Mouse (Mus musculus) embryonic facial prominence, embryonic 15.5 days (tissue): ENCODE measurements around the gene Gm26920. TPM values are rescaled to one million over a fixed set of nuclear protein-coding genes. Genes with fewer than 3 reads are reported as not detected.
"Not testable (repeated sequence)": the region's sequence is repeated elsewhere in the genome, so short reads cannot be mapped to it uniquely, and the experiment has no call there.

Source experiments
- ATAC-seq: fragments of 200-750 bp; cut with Nextera tagmentation; 2 replicates; pipeline ENCODE4 v1.8.0; 2017; ENCODE audit warnings: low read depth, moderate TSS enrichment; ENCODE audit not compliant: insufficient number of reproducible peaks, low FRiP score, low TSS enrichment
- H3K27ac ChIP-seq: fragments of 300-500 bp; sonication (generic); replicated peaks from 2 replicates; pipeline ENCODE4 v1.5.1; 2015; ENCODE audit warnings: mild to moderate bottlenecking, inconsistent platforms
- H3K27me3 ChIP-seq: fragments of 300-500 bp; sonication (generic); 2 replicates; pipeline ENCODE4 v1.6.1; 2015; ENCODE audit warnings: inconsistent platforms
- H3K36me3 ChIP-seq: fragments of 300-500 bp; sonication (generic); 2 replicates; pipeline ENCODE4 v1.6.1; 2015; ENCODE audit warnings: mild to moderate bottlenecking, inconsistent platforms
- H3K4me1 ChIP-seq: fragments of 300-500 bp; sonication (generic); 2 replicates; pipeline ENCODE4 v1.6.1; 2015; ENCODE audit warnings: inconsistent platforms
- H3K4me2 ChIP-seq: fragments of 300-500 bp; sonication (generic); replicated peaks from 2 replicates; pipeline ENCODE4 v1.6.1; 2015; ENCODE audit warnings: mild to moderate bottlenecking, inconsistent platforms
- H3K4me3 ChIP-seq: fragments of 300-500 bp; sonication (generic); replicated peaks from 2 replicates; pipeline ENCODE4 v1.5.1; 2015; ENCODE audit warnings: mild to moderate bottlenecking, inconsistent platforms
- H3K9ac ChIP-seq: fragments of 300-500 bp; sonication (generic); 2 replicates; pipeline ENCODE4 v1.6.1; 2015; ENCODE audit warnings: inconsistent platforms
- H3K9me3 ChIP-seq: fragments of 300-500 bp; sonication (generic); replicated peaks from 2 replicates; pipeline ENCODE4 v1.6.1; 2016; ENCODE audit warnings: inconsistent platforms
- WGBS: fragments of 180-500 bp; shearing (Covaris S2); methylation state at CpG from one replicate; pipeline ENCODE4 v1.1.7; 2015; 5-methylcytosine and 5-hydroxymethylcytosine counted together
- polyA plus RNA-seq: library from polyadenylated mRNA; unstranded; fragments of >200 nt; fragmentation: Nextera tagmentation; extraction: Ambion mirVana; gene quantifications from 2 replicates; pipeline ENCODE4 v1.2.1, GENCODE M21; 2015

The Gm26920 gene
- 0.73 and 1.9 TPM in 2 replicates for polyA plus RNA-seq

DNA sequence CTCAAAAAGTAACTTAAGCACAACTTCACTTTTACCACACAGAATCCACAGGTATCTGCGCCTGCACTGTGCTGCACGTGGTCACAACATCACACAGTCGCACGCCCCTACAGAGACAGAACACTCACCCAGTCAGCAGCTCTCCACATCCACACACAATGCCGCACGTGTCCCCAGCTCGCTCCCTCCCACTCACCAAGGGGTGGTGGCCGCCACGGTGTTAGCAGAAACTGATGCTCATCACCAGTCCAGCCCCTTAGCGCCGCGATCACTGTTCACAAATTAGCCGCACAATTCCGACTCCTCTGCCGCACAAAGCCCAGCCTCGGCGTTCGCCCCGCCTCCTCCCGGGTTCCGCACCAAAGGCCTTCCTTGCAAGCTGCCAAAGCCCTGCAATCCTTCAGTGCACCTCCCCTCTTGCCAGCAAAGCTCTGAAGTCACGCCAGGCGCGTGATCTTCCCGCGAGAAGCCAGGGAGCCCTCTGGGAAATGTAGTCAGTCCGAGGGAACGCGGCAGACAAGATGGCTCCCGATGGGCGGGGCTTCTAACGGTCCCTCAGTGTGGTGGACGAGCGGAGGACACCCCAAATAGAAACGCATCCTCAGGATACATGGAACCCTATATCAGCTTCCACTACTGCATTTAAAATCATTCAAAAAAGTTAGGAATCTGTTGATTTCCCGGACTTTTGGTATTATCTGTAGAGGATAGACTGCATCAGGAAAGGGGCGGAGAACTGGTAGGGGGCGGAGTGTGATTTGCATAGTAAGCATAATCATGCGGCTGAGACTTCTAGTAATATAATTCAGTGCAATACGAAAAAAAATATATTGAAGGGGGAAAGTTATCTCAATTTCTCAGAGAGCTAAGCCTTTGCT is at the start of gene Gm26920, which contains the start of gene Zfp566:
TSS of gene Gm26920 (minus strand) at position 319 of the 878 bp plus-strand sequence.
TSS of gene Zfp566 (minus strand) at position 436 of the 878 bp plus-strand sequence.
- peak within 1 kb of the TSS; percentile 61 for H3K4me3 ChIP-seq
- peaks cover 30% of the 10 kb centered on the region for H3K4me1 ChIP-seq
- no peaks in the 10 kb centered on the region for H3K27me3 ChIP-seq
- peaks cover 12% of the 10 kb centered on the region for H3K36me3 ChIP-seq
- no peaks in the 10 kb centered on the region for H3K9me3 ChIP-seq
- H3K27ac ChIP-seq = peak within 1 kb of the TSS; percentile 82
- peak within 1 kb of the TSS; percentile 64 for H3K4me2 ChIP-seq
- peak; percentile 91 for ATAC-seq
- under 1% methylated on average over 40 of the region's 40 CpGs for WGBS
- H3K9ac ChIP-seq = peak within 1 kb of the TSS; percentile 54

DNA sequence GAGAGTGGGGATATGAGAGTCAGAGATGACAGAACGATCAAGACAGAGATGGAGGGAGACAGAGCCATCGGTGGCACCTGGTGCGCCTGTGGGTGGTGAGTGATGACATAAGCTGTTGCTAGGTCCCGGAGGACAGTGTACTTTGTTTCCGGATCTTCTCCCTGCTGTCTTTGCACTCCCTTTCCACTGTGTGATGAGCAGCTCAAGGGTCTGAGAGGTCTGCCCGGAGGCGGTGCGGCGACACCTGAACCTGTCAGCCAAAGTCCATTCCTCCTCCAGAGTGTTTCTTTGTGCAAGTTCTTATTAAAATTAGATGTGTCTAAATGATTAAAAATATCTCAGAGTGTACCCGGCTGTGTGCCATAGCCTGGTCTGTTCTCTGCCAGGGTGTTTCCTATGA is 46.6 kb upstream of the Gm26920 start:
- Histone ChIP-seq H3K27ac (no peak overlapping the region), H3K27me3 (no peaks in the 10 kb centered on the region), H3K4me3 (no peak overlapping the region), H3K9ac (no peak overlapping the region), H3K4me1 (no peaks in the 10 kb centered on the region), H3K4me2 (no peak overlapping the region), H3K36me3 (peaks cover 80% of the 10 kb centered on the region), H3K9me3 (0 out of 2 replicates have a peak, but pooled peaks cover 4% of the 10 kb centered on the region)
- WGBS = 91% methylated on average over 10 of the region's 10 CpGs
- ATAC-seq = no peak

DNA sequence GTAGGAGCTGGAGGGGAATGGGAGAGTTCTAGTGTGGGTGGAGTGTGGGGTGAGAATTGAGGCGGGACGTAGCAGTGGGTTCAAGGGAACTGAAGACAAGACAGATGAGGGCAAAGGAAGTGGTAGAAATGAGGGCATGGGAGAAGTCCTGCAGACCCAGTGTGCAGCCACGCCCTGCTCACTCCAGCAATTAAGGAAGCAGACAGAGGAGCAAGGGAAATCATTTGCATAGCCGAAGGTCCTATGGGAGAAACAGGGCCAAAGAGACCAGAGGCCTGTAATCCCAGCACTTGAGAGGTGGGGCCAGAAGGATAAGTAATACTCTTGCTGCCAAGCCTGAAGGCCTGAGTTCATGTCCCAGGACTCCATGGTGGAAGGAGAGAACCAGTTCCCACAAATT is 42.2 kb upstream of the Gm26920 start:
- WGBS = 89% methylated on average over 4 of the region's 4 CpGs
- H3K4me2 ChIP-seq = no peak overlapping the region
- no peak for ATAC-seq
- H3K27me3 ChIP-seq = no peaks in the 10 kb centered on the region
- no peaks in the 10 kb centered on the region for H3K4me1 ChIP-seq
- 0 out of 2 replicates have a peak, but pooled peaks cover 4% of the 10 kb centered on the region for H3K9me3 ChIP-seq
- H3K27ac ChIP-seq = no peak overlapping the region
- H3K4me3 ChIP-seq = no peak overlapping the region
- H3K9ac ChIP-seq = no peak overlapping the region
- H3K36me3 ChIP-seq = peaks cover 89% of the 10 kb centered on the region

DNA sequence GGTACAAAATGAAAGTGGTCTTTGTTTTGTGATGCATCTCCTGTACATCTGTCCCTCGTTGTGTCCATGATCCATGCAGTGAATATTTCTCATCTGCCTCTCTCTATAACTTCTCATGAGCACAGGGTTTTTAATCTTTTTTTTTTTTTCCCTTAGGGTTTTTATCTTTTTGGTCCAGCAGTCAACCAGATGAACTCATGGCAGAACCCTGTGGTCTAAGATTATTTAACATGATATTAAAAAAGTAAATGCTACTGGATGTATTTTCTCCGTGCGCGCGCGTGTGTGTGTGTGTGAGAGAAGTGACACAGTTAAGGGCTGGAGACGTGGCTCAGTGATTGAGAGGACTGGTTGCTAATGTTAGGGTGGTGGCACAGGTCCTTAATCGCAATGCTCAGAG is 39.7 kb upstream of the Gm26920 start:
- 94% methylated on average over 8 of the region's 8 CpGs for WGBS
- Histone ChIP-seq H3K9me3 (0 out of 2 replicates have a peak, but pooled peaks cover 4% of the 10 kb centered on the region), H3K4me2 (no peak overlapping the region), H3K4me3 (no peak overlapping the region), H3K36me3 (peaks cover 78% of the 10 kb centered on the region), H3K27me3 (no peaks in the 10 kb centered on the region), H3K4me1 (no peaks in the 10 kb centered on the region), H3K9ac (no peak overlapping the region), H3K27ac (no peak overlapping the region)
- no peak for ATAC-seq

DNA sequence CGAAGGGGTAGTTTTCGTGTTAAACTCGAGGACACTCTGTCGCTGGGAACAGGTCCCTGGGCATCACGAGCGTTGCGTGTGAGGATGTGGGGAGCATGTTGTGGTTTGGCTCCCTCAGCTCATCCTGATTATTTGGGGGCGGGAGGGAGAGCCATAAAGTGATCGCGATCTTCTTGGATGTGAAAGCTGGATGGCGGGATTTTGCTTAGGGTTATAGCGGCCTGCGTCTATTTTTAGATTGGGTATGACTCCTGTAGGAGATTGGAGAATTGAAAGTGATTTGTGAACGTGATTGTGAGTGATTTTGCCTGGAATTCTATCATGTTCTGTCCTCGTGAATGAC is 31.9 kb upstream of the Gm26920 start:
- peak overlapping the region; percentile 76 for H3K9ac ChIP-seq
- H3K36me3 ChIP-seq = peaks cover 9% of the 10 kb centered on the region
- peak overlapping the region; percentile 77 for H3K4me3 ChIP-seq
- H3K4me2 ChIP-seq = peak overlapping the region; percentile 81
- H3K27ac ChIP-seq = peak overlapping the region; percentile 89
- WGBS = 5% methylated on average over 15 of the region's 15 CpGs
- H3K9me3 ChIP-seq = no peaks in the 10 kb centered on the region
- no peaks in the 10 kb centered on the region for H3K4me1 ChIP-seq
- H3K27me3 ChIP-seq = no peaks in the 10 kb centered on the region
- ATAC-seq = peak; percentile 17; the same call in 1 of the 2 replicates

DNA sequence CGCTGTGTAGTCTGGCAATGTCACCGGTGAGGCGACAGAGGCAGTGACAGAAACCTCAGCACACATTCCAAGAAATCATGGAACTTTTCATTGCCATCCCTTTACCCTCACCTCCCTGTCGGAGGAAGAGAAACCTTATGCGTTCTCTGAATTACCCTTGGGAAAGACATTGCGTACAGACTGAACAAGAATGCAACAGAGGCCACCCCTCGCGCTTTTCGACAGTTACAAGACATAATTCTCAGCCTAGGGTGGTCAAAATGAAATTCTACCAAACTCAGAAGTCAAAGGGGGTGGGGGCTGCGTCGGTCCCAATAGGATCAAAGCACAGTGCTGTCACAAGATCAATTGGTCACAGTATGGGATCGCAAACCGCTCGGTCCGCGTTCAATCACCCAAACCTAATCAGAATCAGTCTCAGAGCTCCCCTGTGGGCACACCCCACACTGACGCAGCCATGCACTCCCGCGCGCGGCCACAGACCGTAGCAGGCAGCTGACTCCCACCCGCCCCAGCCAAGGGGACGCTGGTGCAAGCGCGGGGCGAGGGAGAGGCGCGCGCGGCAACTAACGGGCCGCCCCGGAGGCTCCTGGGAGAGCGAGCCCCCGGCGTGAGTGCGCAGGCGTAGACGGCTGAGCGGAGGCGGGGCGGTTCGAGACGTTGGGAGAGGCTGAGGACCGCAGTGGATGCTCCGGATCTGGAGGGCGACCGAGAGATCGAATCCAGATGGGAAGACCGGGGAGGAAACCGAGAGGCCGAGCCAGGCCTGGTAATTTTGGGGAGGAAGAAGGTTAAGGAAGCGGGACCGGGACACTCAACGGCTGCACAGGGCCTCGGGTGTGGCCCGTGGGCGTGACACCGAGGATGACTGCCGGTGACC is 31.3 kb upstream of the Gm26920 start, which contains the start of gene Zfp382:
TSS of gene Zfp382 (plus strand) at position 635 of the 880 bp plus-strand sequence.
- H3K27me3 ChIP-seq = no peaks in the 10 kb centered on the region
- peak within 1 kb of the TSS; percentile 89 for H3K27ac ChIP-seq
- H3K4me3 ChIP-seq = peak within 1 kb of the TSS; percentile 77
- H3K4me1 ChIP-seq = no peaks in the 10 kb centered on the region
- ATAC-seq = peak; percentile 94
- peak within 1 kb of the TSS; percentile 81 for H3K4me2 ChIP-seq
- WGBS = under 1% methylated on average over 61 of the region's 61 CpGs
- peak within 1 kb of the TSS; percentile 76 for H3K9ac ChIP-seq
- peaks cover 3% of the 10 kb centered on the region for H3K36me3 ChIP-seq
- no peaks in the 10 kb centered on the region for H3K9me3 ChIP-seq

DNA sequence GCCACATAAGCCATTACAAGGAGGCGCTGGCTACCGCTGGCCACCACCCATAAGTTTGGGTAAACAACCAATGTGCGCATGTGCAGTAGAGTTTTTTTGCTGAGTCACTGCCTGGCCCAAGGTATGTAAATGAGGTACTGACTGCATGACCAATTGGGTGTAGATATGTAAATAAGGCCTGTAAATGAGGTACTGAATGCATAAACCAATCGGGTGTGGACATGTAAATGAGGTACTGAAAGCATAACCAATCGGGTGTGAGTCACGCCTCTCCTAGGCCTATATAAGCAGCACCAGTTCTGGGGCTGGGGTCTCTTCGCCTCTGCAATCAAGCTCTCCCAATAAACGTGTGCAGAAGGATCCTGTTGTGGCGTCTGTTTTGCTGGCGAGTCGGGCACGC is 27.7 kb upstream of the Gm26920 start:
- H3K4me2 ChIP-seq, ATAC-seq, H3K9ac ChIP-seq, H3K4me3 ChIP-seq, H3K4me1 ChIP-seq, H3K27ac ChIP-seq, H3K27me3 ChIP-seq, H3K36me3 ChIP-seq, H3K9me3 ChIP-seq: not testable (repeated sequence)
- WGBS = 92% methylated on average over 12 of the region's 12 CpGs

DNA sequence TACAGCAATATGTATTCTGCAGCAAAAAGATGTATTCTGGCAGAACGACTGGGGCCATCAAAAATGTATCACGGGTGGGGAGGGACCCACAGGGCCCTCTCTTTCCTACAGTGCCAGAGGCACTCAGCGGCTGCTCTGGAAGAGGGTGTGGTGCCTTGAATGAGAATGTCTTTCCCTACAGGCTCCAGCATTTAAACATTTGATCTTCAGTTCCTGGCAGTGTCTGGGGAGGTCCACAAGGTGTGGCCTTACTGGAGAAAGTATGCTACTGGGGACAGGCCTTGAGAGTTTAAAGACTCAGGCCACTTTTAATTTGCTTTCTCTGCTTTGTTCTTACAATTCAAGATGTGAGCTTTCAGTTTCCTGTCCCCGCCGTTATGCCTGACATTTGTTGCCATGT is 25.9 kb upstream of the Gm26920 start:
- 90% methylated on average over 5 of the region's 5 CpGs for WGBS
- H3K4me3 ChIP-seq = no peak overlapping the region
- peaks cover 6% of the 10 kb centered on the region; the same call in 1 of the 2 replicates for H3K36me3 ChIP-seq
- no peaks in the 10 kb centered on the region for H3K9me3 ChIP-seq
- H3K27me3 ChIP-seq = no peaks in the 10 kb centered on the region
- no peaks in the 10 kb centered on the region for H3K4me1 ChIP-seq
- H3K27ac ChIP-seq = no peak overlapping the region
- ATAC-seq = no peak
- no peak overlapping the region for H3K9ac ChIP-seq
- H3K4me2 ChIP-seq = no peak overlapping the region

DNA sequence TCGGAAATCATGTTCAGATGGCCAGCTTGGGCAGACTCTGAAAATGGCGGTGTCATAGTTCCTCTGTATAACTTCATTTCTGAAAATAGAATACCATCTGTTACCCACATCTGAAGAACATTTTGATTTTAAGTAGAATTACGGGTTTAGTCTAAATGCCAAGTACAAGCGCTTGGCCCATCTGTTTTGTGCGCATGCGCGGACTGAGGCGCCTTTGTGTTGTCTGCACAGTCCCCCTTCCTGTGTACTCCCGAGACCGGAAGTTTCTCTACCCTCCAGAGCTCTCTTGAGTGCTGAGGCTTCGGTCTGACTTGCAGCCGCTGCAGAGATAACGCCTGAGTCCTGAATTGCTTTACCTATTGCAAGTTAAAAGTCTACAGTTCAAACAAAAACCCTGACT is 9.1 kb upstream of the Gm26920 start:
- peaks cover 19% of the 10 kb centered on the region for H3K9me3 ChIP-seq
- H3K4me3 ChIP-seq = no peak overlapping the region
- WGBS = 88% methylated on average over 13 of the region's 13 CpGs
- no peak overlapping the region for H3K4me2 ChIP-seq
- H3K27ac ChIP-seq = no peak overlapping the region
- H3K9ac ChIP-seq = no peak overlapping the region
- peaks cover 55% of the 10 kb centered on the region for H3K36me3 ChIP-seq
- ATAC-seq = no peak
- H3K27me3 ChIP-seq = no peaks in the 10 kb centered on the region
- peaks cover 13% of the 10 kb centered on the region for H3K4me1 ChIP-seq

DNA sequence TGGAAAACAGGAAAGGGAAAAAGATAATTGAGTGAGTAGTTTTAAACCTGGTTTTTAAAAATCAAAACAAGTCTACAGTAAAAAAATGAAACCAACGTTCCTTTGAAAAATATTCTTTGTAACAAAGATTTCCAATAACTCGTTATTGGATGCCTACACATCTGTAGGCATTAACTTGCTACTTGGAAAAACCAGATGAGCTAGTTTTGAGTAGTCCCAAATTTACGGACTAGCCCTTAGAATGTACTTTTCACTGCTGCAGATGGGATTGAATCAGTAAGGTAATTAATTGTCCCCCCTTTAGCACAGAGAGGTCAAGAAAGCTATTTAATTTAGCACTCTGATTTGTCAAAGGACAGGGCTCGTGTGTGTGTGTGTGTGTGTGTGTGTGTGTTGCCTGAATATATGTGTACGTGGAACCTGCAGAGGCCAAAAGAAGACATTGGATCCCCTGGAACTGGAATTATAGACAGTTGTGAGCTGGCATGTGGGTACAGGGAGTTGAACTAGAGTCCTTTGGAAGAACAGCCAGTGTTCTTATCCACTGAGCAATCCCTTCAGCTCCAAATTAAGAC is 5.4 kb upstream of the Gm26920 start:
- peak overlapping the region; percentile 73 for H3K27ac ChIP-seq
- H3K27me3 ChIP-seq = no peaks in the 10 kb centered on the region
- H3K4me1 ChIP-seq = peaks cover 25% of the 10 kb centered on the region
- H3K4me3 ChIP-seq = peak overlapping the region; percentile 58
- no peak for ATAC-seq
- peak overlapping the region; percentile 18 for H3K9ac ChIP-seq
- 1% methylated on average over 5 of the region's 5 CpGs for WGBS
- H3K36me3 ChIP-seq = peaks cover 24% of the 10 kb centered on the region
- H3K4me2 ChIP-seq = peak overlapping the region; percentile 63
- no peaks in the 10 kb centered on the region for H3K9me3 ChIP-seq
